Mouse (Mus musculus): ENCODE measurements around the gene Supt3.

Supt3 gene

DNA sequence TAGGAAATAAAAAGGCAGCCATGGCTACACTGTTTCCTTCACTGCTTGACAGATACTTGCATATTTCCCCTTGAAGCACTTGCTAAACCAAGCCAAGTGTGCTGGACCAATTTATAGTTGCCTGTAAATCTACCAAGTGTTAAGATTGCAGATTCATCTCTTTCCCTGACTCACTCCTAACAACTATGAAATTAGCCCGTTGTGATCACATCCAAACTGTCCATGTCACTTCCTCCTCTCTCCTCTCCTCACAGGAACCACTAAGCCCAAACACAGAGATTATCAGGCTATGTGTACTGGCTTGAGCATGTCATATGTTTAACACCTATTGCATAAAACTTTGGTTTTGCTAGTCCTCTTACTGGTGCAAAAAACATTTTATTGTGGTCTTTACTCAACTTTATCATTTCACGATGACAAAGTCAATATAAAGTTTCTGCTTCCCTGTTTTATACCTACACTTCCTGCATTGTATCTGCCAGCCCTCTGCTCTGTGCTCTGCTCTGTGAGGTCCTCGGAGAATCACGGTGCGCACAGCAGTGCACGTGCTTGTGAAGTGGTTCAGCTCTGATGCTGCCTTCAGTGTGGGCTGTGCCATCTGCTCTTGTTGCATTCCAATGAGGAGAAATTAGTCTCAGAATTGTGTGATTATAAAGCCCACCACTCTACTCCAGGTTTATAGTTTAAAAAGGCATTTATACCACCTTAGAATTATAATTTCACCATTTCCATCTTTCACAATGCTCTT is 186.3 kb downstream of the Supt3 start:
- in situ Hi-C loops (cut with MboI, MseI), result no loop called here

DNA sequence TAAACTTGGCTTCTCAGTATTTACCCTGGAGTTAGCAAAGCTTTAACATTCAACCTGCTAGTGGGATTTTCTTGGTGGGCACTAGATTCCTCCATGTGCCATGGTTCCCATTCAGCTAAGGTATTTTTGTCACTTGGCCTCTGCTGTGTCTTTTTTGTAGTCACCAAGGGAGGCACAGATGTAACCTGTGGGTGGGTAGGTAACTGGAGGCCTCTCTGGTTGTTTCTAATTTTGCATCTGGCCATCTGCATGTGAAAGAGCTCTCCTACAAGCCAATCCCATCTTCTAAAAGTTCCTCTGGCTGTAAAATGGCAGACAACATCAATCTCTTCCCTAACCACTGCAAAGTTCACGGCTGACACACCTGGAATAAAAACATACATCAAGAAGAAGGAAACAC is 190.2 kb downstream of the Supt3 start:
- in situ Hi-C loops (cut with MboI, MseI), result no loop called here

DNA sequence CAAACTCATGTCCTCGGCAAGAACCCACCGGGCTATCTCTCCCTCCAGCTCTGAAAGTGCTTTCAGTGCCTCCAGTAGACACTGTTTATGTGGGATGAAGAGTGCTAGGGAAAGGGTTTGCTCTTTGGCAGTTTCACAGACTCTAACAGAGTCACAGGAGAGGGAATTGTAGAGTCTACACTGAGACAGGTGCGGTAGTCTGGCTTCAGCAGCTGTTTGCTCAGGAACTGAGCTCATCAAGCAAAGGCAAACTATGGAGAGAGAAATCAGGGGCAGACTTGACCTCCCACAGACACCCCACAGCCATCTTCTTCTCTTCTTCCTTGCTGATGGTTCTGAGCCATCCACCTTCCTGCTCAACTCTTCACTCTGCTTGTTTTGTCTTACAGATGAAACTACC is 193.3 kb downstream of the Supt3 start:
- in situ Hi-C loops (cut with MboI, MseI), result no loop called here

DNA sequence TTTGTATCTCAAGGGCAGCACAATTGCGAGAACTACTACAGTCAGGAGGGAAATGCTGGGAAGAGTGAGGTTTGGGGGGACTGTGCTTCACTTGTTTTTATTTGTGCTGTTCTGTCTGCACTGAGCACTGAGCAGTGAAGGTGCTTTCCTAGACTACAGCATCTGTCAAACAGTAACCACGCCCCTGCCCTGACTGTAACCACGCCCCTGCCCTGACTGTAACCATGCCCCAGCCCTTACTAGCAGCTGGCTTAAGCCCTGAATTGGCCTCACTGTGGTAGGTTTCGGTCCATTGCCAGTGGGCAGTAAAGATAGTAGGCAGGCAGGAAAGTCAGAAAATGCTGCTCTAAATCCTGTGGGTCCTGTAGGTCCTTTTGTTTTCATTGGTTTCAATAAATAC is 196.5 kb downstream of the Supt3 start:
- in situ Hi-C loops (cut with MboI, MseI), result no loop called here

DNA sequence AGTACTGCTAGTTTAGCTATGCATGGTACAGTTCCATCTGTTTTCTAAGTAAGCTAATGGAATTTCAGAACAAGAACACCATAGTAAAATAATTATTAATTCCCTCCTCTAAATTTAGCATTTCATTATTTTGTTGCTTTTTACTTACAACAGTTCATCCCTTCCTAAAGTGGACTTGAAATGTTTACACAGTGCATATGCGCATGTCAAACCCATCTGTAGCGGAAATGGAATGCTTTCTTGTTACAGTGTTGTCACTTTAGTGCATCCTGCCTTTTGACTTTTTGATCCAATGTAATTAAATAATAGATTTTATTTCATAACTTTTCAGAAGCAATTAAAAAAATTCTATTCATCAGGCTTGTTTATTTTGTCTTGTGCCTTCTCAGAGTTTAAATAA is 200.7 kb downstream of the Supt3 start:
- in situ Hi-C loops (cut with MboI, MseI), result no loop called here

DNA sequence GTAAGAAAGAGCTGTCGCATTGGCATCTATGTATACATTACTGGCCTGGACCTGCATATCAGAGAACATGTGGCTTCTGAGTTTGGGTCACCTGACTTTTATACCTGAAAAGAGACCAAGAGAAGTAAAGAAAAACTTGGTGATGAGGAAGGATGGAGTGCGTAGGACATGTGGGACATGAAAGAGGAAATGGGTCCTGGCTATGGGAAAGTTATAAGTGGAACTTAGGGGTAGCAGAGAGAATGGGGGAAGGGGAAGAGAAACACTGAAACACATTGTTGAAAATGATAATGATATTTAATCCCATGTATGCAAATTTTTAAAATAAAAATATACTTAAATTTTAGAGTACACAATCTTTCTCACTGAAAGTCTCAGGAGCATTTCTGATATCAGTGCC is 211.0 kb downstream of the Supt3 start:
- in situ Hi-C loops (cut with MboI, MseI), result no loop called here

DNA sequence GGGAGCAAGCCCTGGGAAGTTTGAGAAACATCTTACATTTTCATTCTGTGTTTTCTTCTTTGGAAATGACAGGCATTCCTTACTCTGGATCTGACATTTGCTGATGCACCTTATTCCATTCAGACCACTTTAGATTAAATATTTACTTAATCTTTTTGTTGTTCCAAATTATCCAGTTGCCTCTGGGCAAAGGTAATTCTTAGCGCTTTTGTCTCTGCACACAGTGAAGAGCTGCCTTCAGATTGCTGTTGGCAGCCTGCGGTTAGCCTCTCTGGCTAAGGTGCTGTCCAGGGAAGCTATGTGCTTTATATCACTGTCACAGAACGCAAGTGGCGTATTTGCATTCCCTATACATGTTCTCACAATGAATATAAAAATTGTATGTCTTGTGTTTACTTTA is 226.4 kb downstream of the Supt3 start:
- in situ Hi-C loops (cut with MboI, MseI), result no loop called here

DNA sequence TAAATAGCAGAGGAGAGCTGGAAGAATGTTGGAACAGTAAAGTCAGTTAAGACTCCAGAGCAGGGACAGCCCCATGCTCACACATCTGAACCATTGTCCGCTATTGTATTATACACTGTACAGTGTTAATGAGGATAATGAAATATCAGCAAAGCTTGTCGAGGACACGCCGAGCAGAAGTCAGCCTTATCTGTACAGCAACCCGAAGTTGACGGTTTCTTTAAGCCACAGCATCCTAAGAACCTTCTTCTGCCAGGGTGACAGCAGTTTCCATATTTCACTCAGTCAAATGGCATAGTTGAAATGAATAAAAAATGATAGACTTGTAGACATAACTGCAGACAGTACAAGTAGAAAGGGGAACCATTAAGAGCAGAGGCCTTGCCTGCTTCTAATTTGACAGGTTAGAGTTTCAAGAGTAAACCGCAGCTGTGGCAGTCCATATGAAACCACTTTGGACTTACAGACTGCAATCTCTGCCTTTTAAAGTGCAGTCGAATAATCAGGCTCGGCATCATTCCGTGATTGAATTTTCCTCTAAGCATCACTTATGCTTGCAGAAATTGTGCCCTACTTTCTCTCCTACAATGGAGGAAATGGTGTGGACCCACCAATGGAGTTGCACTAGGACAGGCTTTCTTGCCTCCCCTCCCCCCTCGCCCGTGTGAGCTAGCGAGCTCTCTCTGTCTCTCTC is 227.7 kb downstream of the Supt3 start:
- in situ Hi-C loops (cut with MboI, MseI), result no loop called here

DNA sequence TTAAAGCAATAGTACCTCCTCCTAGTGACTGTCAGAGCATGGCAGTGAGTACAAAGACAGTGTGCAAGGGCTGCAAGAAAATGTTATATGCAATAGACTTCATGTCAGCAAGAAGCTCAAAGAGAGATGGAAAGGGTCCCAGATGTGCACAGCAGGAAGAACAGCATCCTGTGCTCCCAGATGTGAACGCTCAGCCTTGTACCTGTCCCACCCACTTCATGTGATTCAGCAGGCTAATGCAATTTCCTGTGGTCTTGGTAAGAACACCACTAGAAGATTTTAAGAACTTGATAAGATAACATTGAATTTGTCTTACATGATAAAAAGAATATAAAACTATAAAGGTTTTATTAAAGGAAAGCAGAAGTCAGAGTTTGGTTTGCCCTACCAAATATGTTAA is 230.5 kb downstream of the Supt3 start:
- in situ Hi-C loops (cut with MboI, MseI), result no loop called here

DNA sequence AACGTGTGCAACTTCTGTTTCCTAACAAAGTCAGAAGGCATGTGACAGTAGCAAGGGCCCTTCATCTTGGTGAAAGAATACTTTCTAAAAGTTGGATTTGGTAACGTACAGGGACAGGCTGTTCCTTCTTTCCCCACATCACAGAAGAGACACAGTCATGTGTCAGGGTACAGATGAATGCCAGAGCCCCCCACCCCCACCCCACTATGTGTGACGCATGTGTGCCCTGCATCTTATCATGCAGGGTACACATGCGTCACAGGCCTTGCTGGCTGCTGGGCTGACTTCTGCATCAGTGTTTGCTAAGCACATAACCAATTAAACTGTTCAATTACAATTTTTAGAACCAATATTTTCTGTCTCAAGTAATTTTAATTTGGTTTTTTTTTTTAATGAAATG is 231.7 kb downstream of the Supt3 start:
- in situ Hi-C loops (cut with MboI, MseI), result no loop called here

DNA sequence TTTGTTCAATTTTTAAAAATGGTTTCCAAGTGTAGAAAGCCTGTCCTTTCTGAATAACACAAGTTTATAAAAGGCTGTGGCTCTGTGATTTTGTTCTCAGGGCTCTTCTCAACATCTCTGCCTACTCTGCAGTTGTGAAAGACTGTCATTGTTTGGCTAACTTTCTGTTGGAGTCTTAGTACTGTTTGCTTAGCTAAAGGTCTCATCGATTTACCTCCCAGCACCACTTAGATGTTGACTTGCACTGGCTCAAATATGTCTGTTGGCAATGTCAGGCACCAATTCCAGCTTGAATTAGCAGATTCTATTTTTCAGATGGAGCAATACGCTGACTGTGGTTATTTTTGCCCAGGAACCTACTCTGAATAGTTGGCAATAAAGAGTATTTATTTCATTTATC is 233.5 kb downstream of the Supt3 start:
- in situ Hi-C loops (cut with MboI, MseI), result no loop called here

DNA sequence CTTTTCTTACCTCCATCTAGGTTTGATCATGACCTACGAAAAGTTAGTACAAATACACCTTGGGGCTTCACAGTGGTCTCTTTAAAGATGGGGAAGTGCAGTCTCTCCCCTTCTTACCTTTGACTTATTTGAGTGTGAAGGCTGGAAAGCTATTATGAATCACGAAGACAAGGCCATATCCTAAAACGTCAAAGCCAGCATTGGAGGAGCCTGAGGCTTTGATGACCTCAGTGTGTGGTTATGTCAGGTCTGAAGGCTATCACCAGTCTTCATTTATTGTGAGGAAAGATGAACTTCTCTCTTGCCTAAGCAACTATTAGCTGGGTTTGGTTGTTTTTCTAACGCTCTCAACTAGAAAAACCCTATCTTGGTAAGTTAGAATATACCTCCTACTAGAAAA is 239.8 kb downstream of the Supt3 start:
- in situ Hi-C loops (cut with MboI, MseI), result no loop called here

DNA sequence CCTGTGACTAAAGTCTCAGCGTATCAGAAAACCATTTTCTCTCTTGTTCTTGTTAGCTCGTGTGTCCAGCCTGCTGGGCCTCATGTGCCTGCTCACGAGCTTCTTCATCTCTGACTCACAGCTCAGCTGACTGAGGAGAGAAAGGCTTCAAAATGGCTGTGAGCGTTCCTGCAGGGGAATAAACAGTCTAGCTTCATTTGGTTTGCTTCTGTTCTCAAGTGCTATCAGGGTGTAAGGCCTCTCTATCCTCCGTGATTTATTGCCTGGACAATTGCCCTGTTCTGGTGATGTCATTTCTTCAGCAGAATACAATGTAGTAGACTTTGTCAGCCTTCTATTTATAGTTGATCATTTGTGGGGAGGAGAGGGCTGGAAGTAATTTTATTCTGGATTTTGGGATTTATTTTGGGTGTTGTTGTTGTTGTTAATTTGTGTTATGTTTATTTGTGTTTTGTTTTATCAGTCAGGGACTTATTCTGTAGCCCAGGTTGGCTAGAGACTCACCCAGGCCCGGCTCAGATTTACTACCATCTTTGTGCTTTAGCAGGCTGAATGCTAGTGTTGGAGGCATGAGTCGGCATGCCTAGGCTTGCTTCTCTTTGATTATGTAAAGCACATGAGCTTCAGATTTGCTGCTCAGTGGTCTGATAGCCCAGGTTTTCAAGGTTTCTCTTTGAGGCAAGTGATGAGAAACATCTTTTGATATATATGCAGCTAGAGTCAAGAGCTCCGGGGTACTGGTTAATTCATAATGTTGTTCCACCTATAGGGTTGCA is 243.4 kb downstream of the Supt3 start:
- in situ Hi-C loops (cut with MboI, MseI), result no loop called here

DNA sequence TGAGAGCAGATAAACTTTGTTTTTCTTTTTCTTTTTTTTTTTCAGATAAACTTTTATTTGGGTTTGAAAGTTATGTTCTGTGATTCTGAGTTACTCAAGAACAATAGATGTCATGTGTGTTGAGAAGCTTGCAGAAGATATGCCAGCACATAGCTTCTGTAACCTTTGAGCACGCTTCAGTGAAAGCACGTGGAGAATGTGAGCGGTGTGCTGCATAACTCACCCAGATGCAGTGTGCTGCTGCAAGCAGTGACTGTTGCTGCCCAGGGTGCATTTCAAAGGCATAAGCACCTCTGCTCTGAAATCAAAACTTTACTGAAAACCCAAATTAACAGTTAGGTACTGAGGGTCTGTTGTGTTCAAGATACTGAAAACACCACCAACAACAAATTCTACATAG is 251.5 kb downstream of the Supt3 start:
- in situ Hi-C loops (cut with MboI, MseI), result no loop called here

DNA sequence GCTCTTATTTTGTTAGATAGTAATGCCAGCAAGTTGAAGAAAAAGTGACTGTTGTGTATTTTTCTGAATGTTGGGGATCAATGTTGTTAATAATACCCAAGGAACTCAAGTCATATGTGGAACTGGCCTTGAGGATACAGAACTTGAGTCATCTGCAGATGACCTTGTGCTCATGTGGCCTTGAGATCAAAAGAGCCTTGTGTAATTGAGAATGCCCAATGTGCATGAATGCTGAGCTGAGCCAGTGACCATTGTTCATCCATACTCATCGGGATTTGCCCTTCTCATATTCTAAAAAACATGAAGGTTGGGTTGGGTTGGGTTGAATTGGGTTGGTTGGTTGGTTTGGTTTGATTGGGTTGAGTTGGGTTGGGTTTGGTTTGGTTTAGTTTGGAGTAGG is 252.2 kb downstream of the Supt3 start:
- in situ Hi-C loops (cut with MboI, MseI), result no loop called here

DNA sequence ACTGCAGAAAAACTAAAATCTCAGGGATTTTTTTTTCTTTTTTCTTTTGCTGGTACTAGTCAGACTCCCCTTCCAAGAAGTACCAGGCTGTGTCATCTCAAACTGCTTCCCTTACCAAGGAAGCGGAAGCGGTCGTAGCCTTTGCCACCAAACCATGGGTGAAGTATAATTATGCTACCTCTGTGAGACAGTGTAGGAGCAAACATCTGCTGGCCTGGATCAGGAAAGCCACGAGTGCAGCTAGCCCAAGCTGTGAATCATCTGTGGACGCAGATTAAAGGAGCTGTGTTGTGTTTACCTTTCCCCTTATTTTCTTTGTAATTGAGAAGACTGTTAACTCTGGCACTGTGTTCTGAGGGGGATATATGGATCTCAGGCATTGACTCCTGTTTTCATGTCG is 255.3 kb downstream of the Supt3 start:
- in situ Hi-C loops (cut with MboI, MseI), result no loop called here

DNA sequence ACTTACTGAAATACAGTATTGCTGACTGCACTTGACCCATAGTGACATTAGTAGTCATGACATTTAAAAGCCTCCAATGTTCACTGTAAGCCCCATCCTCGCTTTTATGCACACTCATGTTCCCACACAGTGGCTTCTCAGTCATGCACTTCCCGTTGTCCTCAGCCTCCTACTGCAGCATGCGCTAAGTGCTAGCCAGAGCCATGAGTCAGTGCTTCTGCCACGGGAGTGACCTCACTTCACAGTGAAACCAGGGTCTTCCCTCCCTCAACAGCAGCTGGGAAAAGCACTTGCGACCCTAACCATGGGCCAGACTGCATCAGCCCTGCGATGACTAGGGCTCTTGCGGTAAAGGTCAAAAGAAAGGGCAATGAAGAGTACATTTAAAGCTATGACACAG is 256.7 kb downstream of the Supt3 start:
- in situ Hi-C loops (cut with MboI, MseI), result no loop called here

DNA sequence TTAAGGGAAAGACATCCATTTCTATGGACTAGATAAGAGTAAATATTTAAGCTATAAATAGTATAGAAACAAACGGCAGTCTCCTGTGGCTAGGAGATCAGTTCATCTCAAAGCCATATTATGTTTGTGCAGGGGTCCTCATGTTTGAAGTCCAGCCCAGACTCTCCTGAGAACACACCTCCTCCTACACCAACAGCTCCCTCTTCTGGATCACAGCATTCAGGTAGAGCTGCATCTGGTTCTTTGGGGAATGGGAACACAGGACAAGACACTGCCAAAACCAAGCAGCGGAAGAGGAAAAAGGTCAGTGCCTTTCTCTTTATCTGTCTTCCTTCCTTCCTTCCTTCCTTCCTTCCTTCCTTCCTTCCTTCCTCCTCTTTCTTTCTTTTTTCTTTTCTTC is 264.1 kb downstream of the Supt3 start:
- in situ Hi-C loops (cut with MboI, MseI), result loop anchor here (10.0 kb wide), 1 partner anchor 586 kb away; no protein-coding TSS in a partner anchor

DNA sequence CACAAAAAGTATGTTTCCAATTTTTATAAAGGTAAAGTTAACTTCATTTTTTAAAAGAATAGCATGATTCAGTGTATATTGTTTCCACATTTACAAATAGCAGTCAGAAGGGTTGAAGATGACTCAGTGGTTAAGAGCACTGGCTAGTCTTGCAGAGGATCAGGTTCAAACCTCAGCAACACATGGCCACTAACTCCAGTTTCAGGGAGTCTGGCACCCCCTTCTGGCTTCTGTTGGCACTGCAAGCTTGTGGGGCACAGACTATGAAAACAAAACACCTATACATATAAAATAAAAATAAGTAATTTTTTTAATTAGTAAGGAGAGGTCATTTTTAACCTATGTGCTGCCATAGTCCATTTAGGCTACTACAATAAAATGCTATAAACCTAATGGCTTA is 268.9 kb downstream of the Supt3 start:
- in situ Hi-C loops (cut with MboI, MseI), result loop anchor here (10.0 kb wide), 1 partner anchor 591 kb away; no protein-coding TSS in a partner anchor

DNA sequence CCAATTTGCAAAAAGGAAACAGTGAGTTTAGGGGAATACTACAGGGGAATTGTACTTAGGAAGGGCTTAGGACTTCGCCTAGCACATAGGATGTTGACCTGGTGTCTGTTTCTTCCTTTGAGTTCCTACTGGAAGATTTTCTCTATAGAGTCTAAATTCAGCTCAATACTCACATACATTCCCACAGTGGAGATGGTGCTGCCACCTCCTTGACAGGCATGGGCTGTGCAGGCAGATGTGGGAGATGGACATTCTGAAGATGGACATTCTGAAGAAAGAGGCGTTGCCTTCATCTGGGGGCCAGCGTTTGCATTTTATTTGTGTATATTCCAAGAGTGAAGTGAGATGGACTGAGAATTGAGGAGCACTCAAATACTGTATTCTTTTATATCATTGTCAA is 269.6 kb downstream of the Supt3 start:
- in situ Hi-C loops (cut with MboI, MseI), result loop anchor here (10.0 kb wide), 1 partner anchor 592 kb away; no protein-coding TSS in a partner anchor

DNA sequence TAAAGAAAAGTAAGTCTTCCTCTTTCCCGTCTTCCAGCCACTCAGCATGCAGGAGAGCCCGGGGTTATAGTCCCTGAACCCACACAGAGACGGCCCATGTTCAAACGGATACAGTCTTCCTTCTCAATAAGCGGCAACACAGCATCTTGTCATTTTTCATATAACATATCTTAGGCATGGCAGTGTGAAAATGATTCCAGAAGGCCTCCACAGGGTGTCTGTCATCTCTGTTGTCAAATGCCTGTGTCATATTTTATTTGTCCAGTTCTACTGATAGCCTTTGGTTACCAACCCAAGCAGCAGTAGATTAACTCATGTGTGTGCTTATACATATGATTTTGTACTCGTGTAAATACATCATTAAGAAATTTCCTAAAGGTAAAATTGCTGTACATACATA is 270.3 kb downstream of the Supt3 start:
- in situ Hi-C loops (cut with MboI, MseI), result loop anchor here (10.0 kb wide), 1 partner anchor 592 kb away; no protein-coding TSS in a partner anchor

DNA sequence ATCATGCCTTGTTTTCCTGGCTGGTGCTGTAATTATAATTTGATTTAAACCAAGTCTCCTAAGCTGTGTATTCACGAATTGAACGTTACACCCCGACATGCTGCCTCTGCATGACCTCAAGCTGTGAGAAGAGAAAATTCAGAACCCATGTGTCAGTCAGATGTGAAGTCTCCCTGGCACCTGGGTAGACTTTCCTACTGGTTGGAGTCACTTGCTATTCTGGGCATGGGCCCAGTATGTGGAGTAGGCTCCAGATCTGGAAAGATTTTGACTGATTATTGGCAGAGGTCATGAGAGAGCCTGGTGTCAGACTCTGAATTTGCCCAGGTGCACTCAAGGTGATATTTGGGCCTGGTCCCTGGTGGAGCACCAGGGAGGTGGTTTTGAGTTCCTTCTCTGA is 275.0 kb downstream of the Supt3 start:
- in situ Hi-C loops (cut with MboI, MseI), result loop anchor here (10.0 kb wide), 1 partner anchor 903 kb away; no protein-coding TSS in a partner anchor

All from T-helper 2 cell (primary cell).